Mouse (Mus musculus): ENCODE data around the gene Plaur.

DNA sequence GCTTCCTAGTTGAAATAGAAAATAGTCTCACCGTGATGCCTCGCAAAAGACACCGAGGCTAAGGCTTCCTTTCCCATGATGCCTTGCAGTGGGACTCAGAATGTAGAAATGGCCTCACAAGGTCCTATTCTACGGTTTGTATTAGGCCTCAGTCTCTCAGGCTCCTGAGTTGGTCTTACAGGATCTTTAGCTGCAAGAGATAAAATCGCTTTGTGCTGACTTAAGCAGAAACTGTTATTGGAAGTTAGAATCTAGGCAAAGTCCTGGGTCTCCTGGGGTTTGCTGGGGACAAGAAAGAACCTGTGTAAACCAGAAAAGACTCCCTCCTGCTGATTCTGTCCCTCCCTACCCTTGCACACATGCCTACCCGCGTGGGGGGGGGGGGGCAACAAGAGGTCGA lies 14.1 kb downstream of the Plaur start:
- TF ChIP-seq CTCF (IDR thresholded peaks at IDR 0.05; ENCODE audit: insufficient read depth, low read length) (no peak), POLR2A (IDR thresholded peaks at IDR 0.05; ENCODE audit: borderline replicate concordance, extremely low read depth, low read depth, low read length) (no peak)

Measured in lung, adult 2 months (tissue).